Mouse (Mus musculus): ENCODE results near the gene 2410004P03Rik. TPM values are rescaled to one million over a fixed set of nuclear protein-coding genes. Genes with fewer than 3 reads are reported as not detected.

The 2410004P03Rik gene
- polyA plus RNA-seq, 1 experiment from 2014 or later: 0.29 TPM

- peak; percentile 29 for DNase-seq
- Histone ChIP-seq H3K27ac (ENCODE audit: low read depth) (no peak overlapping the region), H3K27me3 (ENCODE audit: insufficient read depth, low read length) (no peaks in the 10 kb centered on the region), H3K9me3 (ENCODE audit: low read depth, low read length) (no peaks in the 10 kb centered on the region), H3K4me2 (no peak overlapping the region), H3K36me3 (ENCODE audit: insufficient read depth) (no peaks in the 10 kb centered on the region), H3K9ac (no peak overlapping the region), H3K4me3 (ENCODE audit: low read depth, low read length) (no peak overlapping the region), H3K4me1 (ENCODE audit: insufficient read depth) (peaks cover 8% of the 10 kb centered on the region)
- TF ChIP-seq CTCF (IDR thresholded peaks at IDR 0.05; ENCODE audit: low read depth): no peak
- ATAC-seq (ENCODE audit: insufficient read depth): peak; percentile 25; the same call in 1 of the 2 replicates
- 52% methylated on average over 14 of the region's 14 CpGs for WGBS
Measured at GRCm38 (mm10) chr12:17037053-17037610, 25.6 kb upstream of the 2410004P03Rik start.

GRCm38 (mm10) chr12:17036532-17036931 lies 25.0 kb upstream of the 2410004P03Rik start:
- H3K36me3 ChIP-seq (ENCODE audit: insufficient read depth): no peaks in the 10 kb centered on the region
- peaks cover 8% of the 10 kb centered on the region for H3K4me1 ChIP-seq (ENCODE audit: insufficient read depth)
- 54% methylated on average over 9 of the region's 9 CpGs for WGBS
- no peaks in the 10 kb centered on the region for H3K9me3 ChIP-seq (ENCODE audit: low read depth, low read length)
- no peaks in the 10 kb centered on the region for H3K27me3 ChIP-seq (ENCODE audit: insufficient read depth, low read length)
- ATAC-seq (ENCODE audit: insufficient read depth): no peak
- no peak for DNase-seq
- H3K9ac ChIP-seq: no peak overlapping the region
- H3K4me2 ChIP-seq: no peak overlapping the region
- H3K4me3 ChIP-seq (ENCODE audit: low read depth, low read length): no peak overlapping the region
- no peak overlapping the region for H3K27ac ChIP-seq (ENCODE audit: low read depth)
- TF ChIP-seq CTCF (IDR thresholded peaks at IDR 0.05; ENCODE audit: low read depth): no peak

- no peaks in the 10 kb centered on the region for H3K27me3 ChIP-seq (ENCODE audit: insufficient read depth, low read length)
- DNase-seq (peak; percentile 50), ATAC-seq (ENCODE audit: insufficient read depth) (no peak)
- no peaks in the 10 kb centered on the region for H3K9me3 ChIP-seq (ENCODE audit: low read depth, low read length)
- TF ChIP-seq CTCF (IDR thresholded peaks at IDR 0.05; ENCODE audit: low read depth): peak; percentile 45
- no peak overlapping the region for H3K27ac ChIP-seq (ENCODE audit: low read depth)
- H3K9ac ChIP-seq: no peak overlapping the region
- H3K36me3 ChIP-seq (ENCODE audit: insufficient read depth): no peaks in the 10 kb centered on the region
- H3K4me2 ChIP-seq: no peak overlapping the region
- peaks cover 8% of the 10 kb centered on the region for H3K4me1 ChIP-seq (ENCODE audit: insufficient read depth)
- WGBS: 57% methylated on average over 2 of the region's 2 CpGs
- no peak overlapping the region for H3K4me3 ChIP-seq (ENCODE audit: low read depth, low read length)
Measured at GRCm38 (mm10) chr12:17035128-17035527, 23.6 kb upstream of the 2410004P03Rik start.

GRCm38 (mm10) chr12:17034671-17035070 lies 23.1 kb upstream of the 2410004P03Rik start:
- no peak for DNase-seq
- H3K36me3 ChIP-seq (ENCODE audit: insufficient read depth): no peaks in the 10 kb centered on the region
- H3K27ac ChIP-seq (ENCODE audit: low read depth): no peak overlapping the region
- H3K27me3 ChIP-seq (ENCODE audit: insufficient read depth, low read length): no peaks in the 10 kb centered on the region
- H3K4me2 ChIP-seq: no peak overlapping the region
- no peak overlapping the region for H3K4me3 ChIP-seq (ENCODE audit: low read depth, low read length)
- H3K9me3 ChIP-seq (ENCODE audit: low read depth, low read length): no peaks in the 10 kb centered on the region
- ATAC-seq (ENCODE audit: insufficient read depth): no peak
- H3K4me1 ChIP-seq (ENCODE audit: insufficient read depth): peaks cover 8% of the 10 kb centered on the region
- TF ChIP-seq CTCF (IDR thresholded peaks at IDR 0.05; ENCODE audit: low read depth): no peak
- no peak overlapping the region for H3K9ac ChIP-seq
- 83% methylated on average over 5 of the region's 5 CpGs for WGBS

GRCm38 (mm10) chr12:17033464-17033841 lies 21.9 kb upstream of the 2410004P03Rik start:
- DNase-seq (no peak), ATAC-seq (ENCODE audit: insufficient read depth) (peak; percentile 51; the same call in 1 of the 2 replicates)
- H3K36me3 ChIP-seq (ENCODE audit: insufficient read depth): no peaks in the 10 kb centered on the region
- 57% methylated on average over 9 of the region's 9 CpGs for WGBS
- no peak overlapping the region for H3K4me3 ChIP-seq (ENCODE audit: low read depth, low read length)
- H3K27ac ChIP-seq (ENCODE audit: low read depth): no peak overlapping the region
- H3K9ac ChIP-seq: no peak overlapping the region
- no peaks in the 10 kb centered on the region for H3K27me3 ChIP-seq (ENCODE audit: insufficient read depth, low read length)
- TF ChIP-seq CTCF (IDR thresholded peaks at IDR 0.05; ENCODE audit: low read depth): no peak
- no peak overlapping the region for H3K4me2 ChIP-seq
- H3K9me3 ChIP-seq (ENCODE audit: low read depth, low read length): no peaks in the 10 kb centered on the region
- peaks cover 3% of the 10 kb centered on the region for H3K4me1 ChIP-seq (ENCODE audit: insufficient read depth)

GRCm38 (mm10) chr12:17032694-17033463 lies 21.4 kb upstream of the 2410004P03Rik start:
- no peaks in the 10 kb centered on the region for H3K4me1 ChIP-seq (ENCODE audit: insufficient read depth)
- ATAC-seq (ENCODE audit: insufficient read depth): peak; percentile 71; the same call in 1 of the 2 replicates
- no peaks in the 10 kb centered on the region for H3K27me3 ChIP-seq (ENCODE audit: insufficient read depth, low read length)
- DNase-seq: peak; percentile 94
- H3K4me2 ChIP-seq: no peak overlapping the region
- H3K36me3 ChIP-seq (ENCODE audit: insufficient read depth): no peaks in the 10 kb centered on the region
- H3K9me3 ChIP-seq (ENCODE audit: low read depth, low read length): no peaks in the 10 kb centered on the region
- no peak overlapping the region for H3K9ac ChIP-seq
- H3K4me3 ChIP-seq (ENCODE audit: low read depth, low read length): no peak overlapping the region
- TF ChIP-seq CTCF (IDR thresholded peaks at IDR 0.05; ENCODE audit: low read depth): peak; percentile 88
- no peak overlapping the region for H3K27ac ChIP-seq (ENCODE audit: low read depth)
- WGBS: 33% methylated on average over 13 of the region's 13 CpGs

GRCm38 (mm10) chr12:17024554-17025110 lies 13.1 kb upstream of the 2410004P03Rik start:
- Histone ChIP-seq H3K4me1 (ENCODE audit: insufficient read depth) (no peaks in the 10 kb centered on the region), H3K36me3 (ENCODE audit: insufficient read depth) (no peaks in the 10 kb centered on the region), H3K4me2 (no peak overlapping the region), H3K4me3 (ENCODE audit: low read depth, low read length) (no peak overlapping the region), H3K27ac (ENCODE audit: low read depth) (no peak overlapping the region), H3K9me3 (ENCODE audit: low read depth, low read length) (no peaks in the 10 kb centered on the region), H3K27me3 (ENCODE audit: insufficient read depth, low read length) (no peaks in the 10 kb centered on the region), H3K9ac (no peak overlapping the region)
- no peak for ATAC-seq (ENCODE audit: insufficient read depth)
- DNase-seq: no peak
- no peak for TF ChIP-seq CTCF (IDR thresholded peaks at IDR 0.05; ENCODE audit: low read depth)
- WGBS: 93% methylated on average over 6 of the region's 6 CpGs
